Mouse (Mus musculus): ENCODE results near the gene Dnttip1. TPM values are rescaled to one million over a fixed set of nuclear protein-coding genes. Genes with fewer than 3 reads are reported as not detected.

Gene Dnttip1
- total and polyA plus RNA-seq, 3 experiments, result 14.0 to 29.7 (median 17.6) TPM

- peak overlapping the region; percentile 90 for H3K4me2 ChIP-seq (ENCODE audit: insufficient read depth, low read depth, poor library complexity, severe bottlenecking)
- no peak overlapping the region for H3K27ac ChIP-seq (ENCODE audit: insufficient read depth, low read depth)
- TF ChIP-seq SIN3A (IDR thresholded peaks at IDR 0.05; ENCODE audit: low read length) (no peak), GABPA (IDR thresholded peaks at IDR 0.05; ENCODE audit: insufficient replicate concordance, low read depth, low read length) (no peak), TCF12 (IDR thresholded peaks at IDR 0.05; ENCODE audit: low read depth, low read length) (no peak), JUND (conservative IDR thresholded peaks at IDR 0.05; ENCODE audit: low read depth, low read length) (no peak), EP300 (IDR thresholded peaks at IDR 0.05; ENCODE audit: low read length) (no peak), SMC3 (IDR thresholded peaks at IDR 0.05; ENCODE audit: low read depth, low read length) (no peak), POLR2AphosphoS2 (IDR thresholded peaks at IDR 0.05; ENCODE audit: low read depth, low read length) (no peak), ELF1 (IDR thresholded peaks at IDR 0.05; ENCODE audit: low read depth, low read length) (no peak), RCOR1 (conservative IDR thresholded peaks at IDR 0.05; ENCODE audit: low read depth, low read length) (no peak), NRF1 (IDR thresholded peaks at IDR 0.05; ENCODE audit: low read depth, low read length) (no peak), NELFE (IDR thresholded peaks at IDR 0.05; ENCODE audit: low read depth, low read length) (no peak), JUN (IDR thresholded peaks at IDR 0.05; ENCODE audit: insufficient read depth, low read depth, low read length) (no peak), TBP (conservative IDR thresholded peaks at IDR 0.05; ENCODE audit: low read depth, low read length) (no peak), MAFK (IDR thresholded peaks at IDR 0.05; ENCODE audit: insufficient replicate concordance, low read length) (no peak), MAX (IDR thresholded peaks at IDR 0.05; ENCODE audit: low read length) (no peak), IRF4 (IDR thresholded peaks at IDR 0.05; ENCODE audit: low read depth, low read length) (no peak)
- no peak for DNase-seq (ENCODE audit: extremely low read depth)
- H3K79me2 ChIP-seq (replicated peaks; ENCODE audit: control insufficient read depth, extremely low read depth, insufficient read depth, poor library complexity, severe bottlenecking), result no peaks in the 10 kb centered on the region
- H3K9me3 ChIP-seq (replicated peaks; ENCODE audit: low read length), result no peaks in the 10 kb centered on the region
- peaks cover 7 to 17% of the 10 kb centered on the region in 2 experiments for H3K4me1 ChIP-seq (ENCODE audit: control insufficient read depth in 1 of 2, insufficient read depth in 2 of 2)
- no peak overlapping the region for H3K4me3 ChIP-seq (replicated peaks in 1 of 3; ENCODE audit: low read depth in 2 of 3, low read length in 2 of 3, poor library complexity in 1 of 3)
- dilution Hi-C loops (cut with MboI; ENCODE audit: extremely low pct_ligation_motif_present, extremely low pct_unique_long_range_greater_than_20kb, low sequenced_read_pairs), result no loop called here
- H3K9ac ChIP-seq (ENCODE audit: insufficient read depth, low read depth), result peak overlapping the region; percentile 45; the same call in 1 of the 2 replicates
- H3K27me3 ChIP-seq (replicated peaks), result peaks cover 25% of the 10 kb centered on the region
- in situ Hi-C loops (cut with MboI; ENCODE audit: low pct_ligation_motif_present, low pct_unique_long_range_greater_than_20kb, low sequenced_read_pairs), result no loop called here
- H3K36me3 ChIP-seq (replicated peaks in 1 of 2; ENCODE audit: control insufficient read depth in 1 of 2, insufficient read depth in 1 of 2, low read length in 1 of 2), result peaks cover 4 to 29% of the 10 kb centered on the region in 2 experiments
These were observed 40.7 kb downstream of the Dnttip1 start for GRCm38 (mm10) chr2:164786388-164786885.

- no peak overlapping the region for H3K27ac ChIP-seq (ENCODE audit: insufficient read depth, low read depth)
- peaks cover 7 to 17% of the 10 kb centered on the region in 2 experiments for H3K4me1 ChIP-seq (ENCODE audit: control insufficient read depth in 1 of 2, insufficient read depth in 2 of 2)
- no peak for TF ChIP-seq PAX5 (IDR thresholded peaks at IDR 0.05; ENCODE audit: low read length)
- no peak for TF ChIP-seq SMC3 (IDR thresholded peaks at IDR 0.05; ENCODE audit: low read depth, low read length)
- TF ChIP-seq MYC (IDR thresholded peaks at IDR 0.05; ENCODE audit: low read depth, low read length), result no peak
- TF ChIP-seq KAT2A (IDR thresholded peaks at IDR 0.05; ENCODE audit: insufficient replicate concordance, low read length), result no peak
- no peak for TF ChIP-seq USF2 (conservative IDR thresholded peaks at IDR 0.05; ENCODE audit: low read depth, low read length)
- no peak for TF ChIP-seq HCFC1 (IDR thresholded peaks at IDR 0.05; ENCODE audit: low read depth, low read length)
- no peak for TF ChIP-seq BHLHE40 (IDR thresholded peaks at IDR 0.05; ENCODE audit: low read depth, low read length)
- TF ChIP-seq CHD1 (IDR thresholded peaks at IDR 0.05; ENCODE audit: low read depth, low read length), result no peak
- TF ChIP-seq MXI1 (IDR thresholded peaks at IDR 0.05; ENCODE audit: low read depth, low read length), result no peak
- TF ChIP-seq ZKSCAN1 (IDR thresholded peaks at IDR 0.05; ENCODE audit: borderline replicate concordance, low read depth, low read length), result no peak
- TF ChIP-seq ZC3H11A (IDR thresholded peaks at IDR 0.05; ENCODE audit: low read depth, low read length), result no peak
- TF ChIP-seq TCF12 (IDR thresholded peaks at IDR 0.05; ENCODE audit: low read depth, low read length), result no peak
- no peak for TF ChIP-seq GABPA (IDR thresholded peaks at IDR 0.05; ENCODE audit: insufficient replicate concordance, low read depth, low read length)
- TF ChIP-seq ELF1 (IDR thresholded peaks at IDR 0.05; ENCODE audit: low read depth, low read length), result no peak
- no peak for TF ChIP-seq POLR2A (IDR thresholded peaks at IDR 0.05; ENCODE audit: low read depth, low read length)
- TF ChIP-seq MAX (IDR thresholded peaks at IDR 0.05; ENCODE audit: low read length), result no peak
- TF ChIP-seq CTCF (conservative IDR thresholded peaks at IDR 0.05 in 1 of 2, IDR thresholded peaks at IDR 0.05 in 1 of 2; ENCODE audit: low read depth in 2 of 2, low read length in 2 of 2), result no peak
- TF ChIP-seq MAFK (IDR thresholded peaks at IDR 0.05; ENCODE audit: insufficient replicate concordance, low read length), result no peak
- no peak for TF ChIP-seq NELFE (IDR thresholded peaks at IDR 0.05; ENCODE audit: low read depth, low read length)
- no peak for TF ChIP-seq JUN (IDR thresholded peaks at IDR 0.05; ENCODE audit: insufficient read depth, low read depth, low read length)
- H3K4me2 ChIP-seq (ENCODE audit: insufficient read depth, low read depth, poor library complexity, severe bottlenecking), result no peak overlapping the region
- in situ Hi-C loops (cut with MboI; ENCODE audit: low pct_ligation_motif_present, low pct_unique_long_range_greater_than_20kb, low sequenced_read_pairs), result no loop called here
- H3K9ac ChIP-seq (ENCODE audit: insufficient read depth, low read depth), result no peak overlapping the region
- DNase-seq (ENCODE audit: extremely low read depth), result no peak
- dilution Hi-C loops (cut with MboI; ENCODE audit: extremely low pct_ligation_motif_present, extremely low pct_unique_long_range_greater_than_20kb, low sequenced_read_pairs), result no loop called here
- peaks cover 10 to 35% of the 10 kb centered on the region in 2 experiments for H3K36me3 ChIP-seq (replicated peaks in 1 of 2; ENCODE audit: control insufficient read depth in 1 of 2, insufficient read depth in 1 of 2, low read length in 1 of 2)
- H3K27me3 ChIP-seq (replicated peaks), result peaks cover 19% of the 10 kb centered on the region
- no peak overlapping the region for H3K4me3 ChIP-seq (replicated peaks in 1 of 3; ENCODE audit: low read depth in 2 of 3, low read length in 2 of 3, poor library complexity in 1 of 3)
- no peaks in the 10 kb centered on the region for H3K9me3 ChIP-seq (replicated peaks; ENCODE audit: low read length)
- H3K79me2 ChIP-seq (replicated peaks; ENCODE audit: control insufficient read depth, extremely low read depth, insufficient read depth, poor library complexity, severe bottlenecking), result no peaks in the 10 kb centered on the region
These were observed 41.2 kb downstream of the Dnttip1 start for GRCm38 (mm10) chr2:164787032-164787431.
